17 mouse cellular contexts compared by ENCODE assay signal in genomic region chr3:51072417-51072816, GRCm38 (mm10).
A peak's percentile ranks its signal among the peaks of the same experiment; 100 is the strongest.
DNase-seq lines count a peak whose midpoint lies in the region; ATAC-seq and TF ChIP-seq lines count a peak whose summit lies in the region.
"Had no signal": no experiment of that assay in that cellular context is flagged by ENCODE, and none has a peak within 500 bp of the region (broad histone marks: within the 10 kb centered on the region; RNA-seq: fewer than 3 reads in every experiment).

No protein-coding gene starts in this region.

- 71% methylated on average over 10 of the region's 10 CpGs for WGBS in hindbrain, embryonic 16.5 days
- 71% methylated on average over 10 of the region's 10 CpGs for WGBS in hindbrain, postnatal 0 days
- WGBS in embryonic facial prominence, embryonic 10.5 days = 87% methylated on average over 10 of the region's 10 CpGs

- no peak for DNase-seq in hindbrain, postnatal 0 days (ENCODE audit: low spot score)
- peak; percentile 52 for DNase-seq in left cerebral cortex, postnatal 14 days (ENCODE audit: low spot score in 2 of 2)
- no peak for DNase-seq in left cerebral cortex, postnatal 10 days (ENCODE audit: extremely low spot score in 1 of 2, low spot score in 2 of 2)
- DNase-seq in embryonic facial prominence, embryonic 10.5 days (ENCODE audit: low spot score) = no peak
- peak; percentile 43 to 61 for DNase-seq in left cerebral cortex, postnatal 25 days (ENCODE audit: low spot score in 2 of 2)
- DNase-seq in neural tube, embryonic 10.5 days (ENCODE audit: extremely low spot score, low spot score) = no peak
- DNase-seq: adrenal gland, postnatal 36 days; cerebellum, postnatal 36 days; gastrocnemius, postnatal 10 days; kidney, adult 11 months; lung, postnatal 4 days; midbrain, embryonic 14.5 days had no signal

- H3K4me2 ChIP-seq in hindbrain, embryonic 16.5 days (ENCODE audit: low read length) = no peak overlapping the region
- H3K4me2 ChIP-seq in hindbrain, postnatal 0 days (ENCODE audit: low read depth, low read length) = no peak overlapping the region
- H3K4me2 ChIP-seq: embryonic facial prominence, embryonic 12.5 days; forebrain, embryonic 12.5 days; heart, embryonic 12.5 days had no signal

- no peaks in the 10 kb centered on the region for H3K4me1 ChIP-seq in hindbrain, embryonic 16.5 days (ENCODE audit: control insufficient read depth, insufficient read depth, low read depth, low read length)
- H3K4me1 ChIP-seq in hindbrain, postnatal 0 days (ENCODE audit: insufficient read depth, low read length) = no peaks in the 10 kb centered on the region
- peaks cover 29% of the 10 kb centered on the region for H3K4me1 ChIP-seq in embryonic facial prominence, embryonic 10.5 days
- H3K4me1 ChIP-seq: forebrain, embryonic 12.5 days had no signal

- H3K36me3 ChIP-seq in hindbrain, embryonic 16.5 days (ENCODE audit: control insufficient read depth, insufficient read depth, low read length) = no peaks in the 10 kb centered on the region
- no peaks in the 10 kb centered on the region for H3K36me3 ChIP-seq in hindbrain, postnatal 0 days (ENCODE audit: insufficient read depth, low read length)
- no peaks in the 10 kb centered on the region for H3K36me3 ChIP-seq in embryonic facial prominence, embryonic 10.5 days (replicated peaks)
- H3K36me3 ChIP-seq: embryonic facial prominence, embryonic 12.5 days; forebrain, embryonic 12.5 days; heart, embryonic 12.5 days had no signal

- H3K27ac ChIP-seq in hindbrain, embryonic 16.5 days (ENCODE audit: low read depth, low read length) = no peak overlapping the region
- no peak overlapping the region for H3K27ac ChIP-seq in hindbrain, postnatal 0 days
- peak overlapping the region; percentile 45; the same call in 1 of the 2 replicates for H3K27ac ChIP-seq in embryonic facial prominence, embryonic 10.5 days (replicated peaks)
- H3K27ac ChIP-seq: forebrain, embryonic 12.5 days; liver, embryonic 14.5 days had no signal

- no peak overlapping the region for H3K4me3 ChIP-seq in hindbrain, embryonic 16.5 days (ENCODE audit: low read length)
- no peak overlapping the region for H3K4me3 ChIP-seq in hindbrain, postnatal 0 days (ENCODE audit: low read length)
- no peak overlapping the region for H3K4me3 ChIP-seq in embryonic facial prominence, embryonic 10.5 days
- H3K4me3 ChIP-seq: embryonic facial prominence, embryonic 12.5 days; forebrain, embryonic 12.5 days; heart, embryonic 12.5 days had no signal

- no peak overlapping the region for H3K9ac ChIP-seq in hindbrain, embryonic 16.5 days (ENCODE audit: low read depth, low read length)
- no peak overlapping the region for H3K9ac ChIP-seq in hindbrain, postnatal 0 days (replicated peaks; ENCODE audit: low read length)
- H3K9ac ChIP-seq: embryonic facial prominence, embryonic 12.5 days; forebrain, embryonic 12.5 days; heart, embryonic 12.5 days; liver, embryonic 14.5 days had no signal

- no peak for TF ChIP-seq CTCF in hindbrain, postnatal 0 days (IDR thresholded peaks at IDR 0.05; ENCODE audit: low read depth)

- ATAC-seq in hindbrain, embryonic 16.5 days = peak; percentile 26; the same call in 1 of the 2 replicates
- no peak for ATAC-seq in hindbrain, postnatal 0 days

- intact Hi-C loops in left cerebral cortex, postnatal 14 days (cut with DNase I) = no loop called here
- intact Hi-C loops in left cerebral cortex, postnatal 10 days (cut with DNase I) = no loop called here
- intact Hi-C loops in left cerebral cortex, postnatal 25 days (cut with DNase I) = no loop called here

- H3K9me3 ChIP-seq in hindbrain, embryonic 16.5 days (ENCODE audit: control insufficient read depth, low read length) = no peaks in the 10 kb centered on the region
- no peaks in the 10 kb centered on the region for H3K9me3 ChIP-seq in hindbrain, postnatal 0 days (ENCODE audit: low read length)
- H3K9me3 ChIP-seq in embryonic facial prominence, embryonic 10.5 days = no peaks in the 10 kb centered on the region
- H3K9me3 ChIP-seq: embryonic facial prominence, embryonic 12.5 days; forebrain, embryonic 12.5 days; heart, embryonic 12.5 days had no signal

- no peaks in the 10 kb centered on the region for H3K27me3 ChIP-seq in hindbrain, embryonic 16.5 days (replicated peaks; ENCODE audit: control insufficient read depth, insufficient read depth, low read length)
- H3K27me3 ChIP-seq in hindbrain, postnatal 0 days (ENCODE audit: insufficient read depth, low read length) = no peaks in the 10 kb centered on the region
- H3K27me3 ChIP-seq in embryonic facial prominence, embryonic 10.5 days (replicated peaks; ENCODE audit: low read depth, poor library complexity, severe bottlenecking) = no peaks in the 10 kb centered on the region
- H3K27me3 ChIP-seq: embryonic facial prominence, embryonic 12.5 days; heart, embryonic 12.5 days had no signal

Comparison
In these comparisons a context has a peak if more than half of its experiments do, and no peak if none do; other contexts are left out.
1. DNase-seq: peak in left cerebral cortex, postnatal 14 days (2 of 2) and left cerebral cortex, postnatal 25 days (2 of 2); none in hindbrain, postnatal 0 days (single experiment), left cerebral cortex, postnatal 10 days (0 of 2), embryonic facial prominence, embryonic 10.5 days (single experiment) and neural tube, embryonic 10.5 days (single experiment).